Mouse (Mus musculus) brain, adult 2 months (tissue): ENCODE results near the gene Acot13.

Experiments used
- DNase-seq: peaks from one replicate; pipeline ENCODE4 v3.0.0; 2011; ENCODE audit warnings: low read depth, low spot score

The Acot13 gene

DNA sequence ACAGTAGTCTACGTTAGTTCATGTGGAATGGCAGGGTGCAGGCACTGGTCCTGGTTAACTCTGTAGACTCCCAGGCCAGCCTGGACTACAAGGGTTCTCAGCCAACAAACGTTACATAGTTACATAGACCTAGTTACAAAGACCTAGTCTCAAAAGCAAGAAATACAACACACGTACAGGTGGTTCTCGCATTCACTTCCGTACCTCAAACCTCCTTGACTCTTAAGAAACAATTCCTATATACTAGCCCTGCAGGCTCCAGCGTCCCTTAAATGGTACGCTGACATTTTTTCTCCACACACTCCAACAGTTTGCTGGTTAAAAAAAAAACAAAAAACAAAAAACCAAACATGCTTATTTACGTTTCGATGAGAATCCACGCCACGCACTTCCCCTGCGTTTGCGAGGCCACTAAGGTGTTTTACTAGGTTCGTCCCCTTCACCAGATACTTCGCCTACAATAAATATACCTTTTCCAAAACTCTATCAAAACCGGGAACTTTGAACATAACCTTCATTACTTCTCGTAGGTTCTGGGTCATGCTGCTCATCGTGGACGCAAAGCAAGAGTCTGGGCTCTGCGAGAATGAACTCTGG, 486 bp downstream of the Acot13 start:
- DNase-seq = no peak

DNA sequence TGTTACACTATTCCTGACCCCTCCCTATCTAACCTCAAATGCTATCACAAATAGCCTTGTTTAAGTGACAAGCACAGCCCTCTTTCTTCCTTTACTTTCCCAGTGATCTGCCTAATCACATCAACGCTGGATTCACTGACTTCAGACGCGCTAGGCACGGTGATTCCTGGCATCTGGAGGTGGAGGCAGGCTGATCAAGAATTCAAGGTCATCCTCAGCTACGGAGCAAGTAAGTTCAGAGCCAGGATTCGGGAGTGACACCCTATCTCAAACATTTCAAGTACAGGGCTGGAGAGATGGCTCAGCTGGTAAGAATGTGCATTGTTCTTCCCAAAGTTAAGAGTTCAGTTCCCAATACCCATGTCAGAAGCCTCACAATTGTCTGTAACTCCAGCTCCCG, 5.2 kb downstream of the Acot13 start:
- no peak for DNase-seq

GRCm38 (mm10) chr13:24825587-24825986, 5.8 kb downstream of the Acot13 start:
- peak; percentile 71 for DNase-seq

DNA sequence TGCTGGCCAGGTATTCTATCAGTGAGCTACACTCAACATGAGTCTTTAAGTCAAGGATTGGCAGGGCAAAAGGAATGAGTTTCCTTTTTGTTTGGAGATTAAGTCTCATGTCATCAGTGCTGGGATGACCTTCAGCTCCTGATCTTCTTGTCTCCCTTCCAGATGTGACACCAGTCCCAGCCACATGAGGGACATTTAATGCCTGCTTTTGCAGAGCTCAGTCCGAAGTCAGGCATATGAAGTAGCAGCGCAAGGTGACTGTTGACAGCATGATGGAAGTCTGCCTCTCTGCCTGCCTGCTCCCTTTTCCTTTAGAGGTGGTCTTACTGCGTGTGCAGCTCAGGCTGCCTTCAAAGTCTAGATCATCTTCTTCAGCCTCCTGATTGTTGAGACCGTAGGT, 6.7 kb downstream of the Acot13 start:
- DNase-seq = no peak

DNA sequence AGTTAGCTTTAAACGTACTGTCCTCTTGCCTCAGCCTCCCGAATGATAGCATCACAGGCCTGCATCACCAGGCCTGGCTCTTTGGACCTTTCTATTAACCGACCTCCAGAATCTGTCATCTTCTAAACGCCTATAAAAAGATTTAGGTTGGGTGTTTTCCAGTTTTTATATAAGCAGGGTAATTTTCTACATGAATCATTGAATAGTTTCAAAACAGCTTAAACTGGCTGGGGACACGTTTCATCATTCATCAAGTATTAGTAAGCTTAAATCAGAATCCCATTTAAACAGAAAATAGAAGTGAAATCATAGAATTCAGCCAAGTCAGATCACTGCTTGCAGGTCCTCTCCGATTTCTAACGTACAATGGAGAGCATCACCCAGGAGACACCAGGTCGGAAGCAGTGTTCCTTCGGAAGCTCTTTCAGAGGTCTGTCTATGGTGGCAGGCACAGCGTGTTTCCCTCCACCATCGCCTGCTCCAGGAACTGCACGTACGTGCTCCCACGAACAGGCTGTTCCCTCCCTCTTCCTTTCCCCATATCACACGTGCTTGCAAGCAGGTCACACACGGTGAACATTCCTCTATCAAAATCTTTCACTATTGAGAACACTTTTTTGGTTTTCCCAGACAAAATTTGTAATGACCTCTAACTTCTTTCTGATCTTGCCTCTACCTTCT, 8.5 kb downstream of the Acot13 start:
- DNase-seq = peak; percentile 71

- no peak for DNase-seq
Observed at GRCm38 (mm10) chr13:24819931-24820330, 11.4 kb downstream of the Acot13 start.

- DNase-seq = no peak
Observed at GRCm38 (mm10) chr13:24816125-24817092, 14.9 kb downstream of the Acot13 start.

- DNase-seq = no peak
Observed at GRCm38 (mm10) chr13:24814616-24815015, 16.7 kb downstream of the Acot13 start.

DNA sequence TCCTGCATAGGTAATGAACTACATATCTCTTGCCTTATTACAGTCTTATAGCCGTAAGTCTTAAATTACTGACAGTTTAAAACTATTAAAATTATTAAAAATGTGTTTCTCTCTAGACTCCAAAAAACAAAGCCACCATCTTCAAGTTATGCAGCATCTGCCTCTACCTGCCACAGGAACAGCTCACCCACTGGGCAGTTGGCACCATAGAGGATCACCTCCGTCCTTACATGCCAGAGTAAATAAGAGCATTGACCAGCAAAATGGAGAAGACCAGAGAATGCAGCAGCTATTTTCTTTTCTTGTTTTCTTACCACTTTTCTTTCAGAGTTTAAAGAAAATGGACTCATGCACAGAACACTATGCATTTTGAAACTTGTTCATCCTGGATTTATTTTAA, 18.8 kb downstream of the Acot13 start:
- DNase-seq = peak; percentile 37

- no peak for DNase-seq
Observed at GRCm38 (mm10) chr13:24806079-24806478, 25.3 kb downstream of the Acot13 start.

- no peak for DNase-seq
Observed at GRCm38 (mm10) chr13:24803196-24803595, 28.1 kb downstream of the Acot13 start.

- DNase-seq = peak; percentile 52
Observed at GRCm38 (mm10) chr13:24802131-24802691, 29.1 kb downstream of the Acot13 start.

- peak; percentile 54 for DNase-seq
Observed at GRCm38 (mm10) chr13:24801308-24801921, 29.9 kb downstream of the Acot13 start, which contains the start of gene BC005537. TSS of gene BC005537 (plus strand) at chr13:24801657.

DNA sequence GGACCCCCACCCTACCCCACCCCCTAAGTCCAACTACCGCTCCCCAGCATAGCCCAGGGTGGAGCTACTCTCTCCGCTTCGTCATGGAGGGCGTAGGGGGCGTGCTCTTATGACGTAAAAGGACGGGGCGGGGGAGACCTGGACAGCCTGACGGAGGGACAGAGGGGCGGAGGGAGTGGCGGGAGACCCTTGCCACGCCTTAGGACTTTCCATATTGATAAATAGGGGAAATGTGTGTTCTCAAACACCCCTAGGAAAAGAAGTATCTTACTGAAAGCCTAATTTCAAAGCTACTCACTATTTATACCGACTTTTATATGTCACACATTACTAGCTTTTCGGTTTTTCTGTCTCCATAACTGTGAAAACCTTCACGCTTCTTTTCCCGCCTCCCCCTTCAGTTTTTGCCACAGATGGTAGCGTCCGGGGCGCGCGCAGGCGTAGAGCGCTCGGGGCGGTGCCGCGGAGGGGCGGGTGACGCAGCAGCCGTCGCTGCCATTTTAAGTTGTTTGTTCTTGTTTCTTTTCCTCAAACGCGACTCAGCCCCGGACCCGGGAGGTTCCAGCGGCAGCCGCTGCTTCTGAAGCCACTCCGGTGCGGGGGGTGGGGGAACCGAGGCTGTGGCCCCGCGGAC, 30.5 kb downstream of the Acot13 start:
- DNase-seq = peak; percentile 99

GRCm38 (mm10) chr13:24799925-24800673, 31.2 kb downstream of the Acot13 start:
- DNase-seq = peak; percentile 66

DNA sequence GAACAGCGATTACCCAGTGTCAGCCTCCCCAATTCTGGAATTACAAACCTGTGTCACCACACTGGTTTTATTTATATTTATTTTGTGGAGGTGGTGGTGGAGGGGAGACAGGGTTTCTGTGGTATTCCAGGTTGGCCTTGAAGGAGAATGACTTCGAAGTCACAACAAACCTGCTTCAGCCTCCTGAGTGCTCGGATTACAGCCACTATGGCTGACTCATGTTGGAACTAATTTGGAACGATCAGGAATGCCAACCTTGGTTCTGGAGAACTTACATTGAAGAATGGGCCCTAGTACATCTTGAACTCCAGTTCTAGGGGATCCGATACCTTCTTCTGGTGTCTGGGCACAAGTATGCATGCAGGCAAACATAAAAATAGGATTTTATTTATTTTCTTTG, 32.0 kb downstream of the Acot13 start:
- no peak for DNase-seq

- DNase-seq = no peak
Observed at GRCm38 (mm10) chr13:24798686-24799085, 32.7 kb downstream of the Acot13 start.

GRCm38 (mm10) chr13:24792411-24793045, 38.8 kb downstream of the Acot13 start:
- DNase-seq = peak; percentile 83

DNA sequence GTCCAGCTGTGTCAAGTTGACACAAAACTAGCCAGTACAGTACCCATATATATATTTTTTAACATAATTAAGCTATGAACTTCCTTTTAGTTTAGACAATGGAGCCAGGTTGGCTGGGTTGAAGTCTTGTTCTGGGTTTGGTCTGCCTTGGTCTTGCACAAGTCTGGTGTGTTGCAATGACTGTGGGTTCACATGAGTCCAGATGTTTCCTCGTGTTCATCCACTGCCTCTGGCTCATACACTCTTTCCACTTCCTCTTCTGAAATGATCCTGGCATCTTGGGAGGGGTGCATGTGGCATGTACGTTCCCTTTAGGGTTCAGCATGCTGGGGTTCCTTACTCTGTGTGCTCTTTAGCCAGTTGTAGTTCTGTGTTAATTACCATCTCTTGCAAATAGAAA, 40.0 kb downstream of the Acot13 start:
- peak; percentile 33 for DNase-seq

- DNase-seq = peak; percentile 42
Observed at GRCm38 (mm10) chr13:24787477-24787876, 43.9 kb downstream of the Acot13 start.
